Mouse (Mus musculus): ENCODE data around the gene Mindy3. TPM values are rescaled to one million over a fixed set of nuclear protein-coding genes. Genes with fewer than 3 reads are reported as not detected.

The Mindy3 gene
- total RNA-seq, 4 experiments from 2014 or later: 13.0 to 18.8 (median 14.6) TPM

DNA sequence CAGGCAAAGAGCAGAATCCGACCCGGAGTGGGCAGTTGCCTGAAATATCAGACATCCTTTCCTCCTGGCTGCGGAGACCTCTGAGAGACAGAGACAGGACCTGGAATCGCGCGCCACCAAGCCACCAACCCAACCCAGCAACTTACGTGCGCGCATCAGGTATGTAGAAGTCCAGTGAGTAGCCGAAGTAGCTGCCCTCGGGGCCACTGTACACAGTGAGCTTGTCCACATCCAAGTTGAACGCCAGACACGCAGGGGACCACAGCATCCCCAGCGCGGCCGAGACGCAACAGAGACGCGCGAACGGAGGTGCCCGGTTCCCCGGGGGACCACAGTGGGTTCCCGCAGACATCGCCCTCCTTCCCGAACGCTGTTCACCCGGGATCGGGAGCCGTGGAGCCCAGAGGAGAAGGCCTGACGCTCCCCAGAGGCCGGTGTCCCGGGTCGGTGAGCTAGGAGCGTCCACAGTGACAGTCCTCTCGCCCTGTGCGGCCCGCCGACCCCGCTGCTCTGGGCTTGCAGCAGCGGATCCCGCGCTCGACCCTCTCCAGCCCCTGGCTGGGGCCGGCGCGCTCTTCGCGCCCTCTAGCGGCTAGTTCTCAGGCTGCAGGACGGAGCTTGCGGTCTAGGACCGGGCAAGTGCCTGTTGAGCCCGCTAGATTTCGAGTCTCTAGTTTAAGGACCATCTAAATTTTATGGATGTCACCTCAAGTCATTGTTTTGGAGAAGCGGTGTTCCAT lies 117.7 kb downstream of the Mindy3 start, which contains the start of gene Itga8:
Gene Itga8 (minus strand): TSS at position 492 of the 740 bp plus-strand sequence.
- DNase-seq (ENCODE audit: low spot score): peak; percentile 61

GRCm38 (mm10) chr2:12300449-12301228 lies 118.6 kb downstream of the Mindy3 start:
- DNase-seq (ENCODE audit: low spot score): no peak

DNA sequence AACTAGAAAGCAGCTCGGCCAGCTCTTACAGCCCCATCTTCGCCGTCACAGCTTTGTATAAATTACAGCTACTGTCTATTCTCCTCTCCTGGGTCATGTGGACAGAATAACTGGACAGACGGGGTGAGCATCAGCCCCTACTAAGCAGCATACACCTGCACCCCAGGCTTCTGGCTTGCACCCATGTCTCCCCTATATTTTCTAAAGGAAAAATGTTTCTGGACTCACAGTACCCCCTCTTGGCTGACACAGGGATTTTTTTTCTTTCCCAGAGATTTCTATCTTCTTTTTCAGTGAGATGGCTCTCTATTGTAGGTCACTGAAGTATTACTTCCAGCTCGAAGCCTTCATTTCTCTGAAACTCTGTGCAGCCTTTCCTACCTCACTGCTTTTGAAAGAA lies 122.0 kb downstream of the Mindy3 start:
- DNase-seq (ENCODE audit: low spot score): no peak

Other genes with a start within 250 kb of the Mindy3 start
- gene Itga8, start 117.5 kb downstream of the Mindy3 start, total RNA-seq (2022): 1 to 10 TPM; 2.8 to 7.7 (median 3.9) TPM